Mouse (Mus musculus) left cerebral cortex, postnatal 25 days (tissue): ENCODE data around the gene Olfr397. TPM values are rescaled to one million over a fixed set of nuclear protein-coding genes. Genes with fewer than 3 reads are reported as not detected.

Source experiments
- DNase-seq, 2 experiments: peaks; one replicate each; pipeline ENCODE4 v3.0.0; 2022; ENCODE audit warnings: low spot score in 2 of 2, mixed read lengths in 1 of 2
- intact Hi-C: fragments of 180-260 bp; cut with DNase I; formaldehyde crosslinking; loops from one replicate; pipeline ENCODE4 v1.15.1; 2025
- total RNA-seq, 2 experiments: library from RNA; stranded (reverse); gene quantifications; 2 replicates each; pipeline ENCODE4 v1.2.3; 2021

Olfr397 gene
- not detected for total RNA-seq

DNA sequence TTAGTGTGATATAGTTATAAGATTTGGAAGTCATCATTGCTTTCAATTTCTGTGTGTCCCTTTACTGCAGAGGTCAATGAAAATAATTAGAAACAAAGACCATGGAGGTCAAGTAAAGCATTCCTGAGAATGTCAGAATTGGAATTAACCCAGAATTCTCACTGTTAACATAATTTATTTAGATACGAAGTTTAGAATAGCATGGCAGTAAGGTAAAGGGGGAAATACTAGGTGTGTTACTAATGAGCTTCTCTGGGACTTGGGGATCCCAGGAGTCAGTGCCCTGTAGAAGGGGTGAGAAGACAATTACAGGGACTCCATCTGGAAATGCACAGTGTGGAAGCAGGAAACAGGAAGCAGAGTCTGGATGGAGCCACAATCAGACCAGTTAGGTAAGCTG lies at the start of gene Olfr397:
Gene Olfr397, plus strand, starts transcription at position 301 of the 400 bp plus-strand sequence.
- no peak for DNase-seq
- intact Hi-C loops: no loop called here

DNA sequence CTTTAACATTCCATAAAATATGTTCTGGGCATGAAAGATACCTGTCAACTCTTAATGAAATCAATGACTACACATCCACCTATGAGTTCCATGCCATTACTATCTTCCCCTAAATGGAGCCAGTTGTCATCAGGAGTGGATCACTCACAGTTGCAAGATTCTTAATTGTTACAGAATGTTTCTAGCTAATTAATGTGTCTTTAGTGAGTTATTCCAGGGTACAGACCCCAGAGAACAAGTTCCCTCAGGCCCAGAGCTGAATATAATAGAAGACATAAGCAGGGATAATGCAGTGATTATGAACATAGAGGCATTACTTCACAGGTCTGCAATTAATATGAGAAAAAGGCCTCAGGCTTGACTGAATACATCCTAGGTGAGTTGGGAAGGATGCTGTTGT lies 24.2 kb upstream of the Olfr397 start, which contains the start of gene Olfr23:
Gene Olfr23, plus strand, starts transcription at position 301 of the 400 bp plus-strand sequence.
- intact Hi-C loops: no loop called here
- DNase-seq: no peak

DNA sequence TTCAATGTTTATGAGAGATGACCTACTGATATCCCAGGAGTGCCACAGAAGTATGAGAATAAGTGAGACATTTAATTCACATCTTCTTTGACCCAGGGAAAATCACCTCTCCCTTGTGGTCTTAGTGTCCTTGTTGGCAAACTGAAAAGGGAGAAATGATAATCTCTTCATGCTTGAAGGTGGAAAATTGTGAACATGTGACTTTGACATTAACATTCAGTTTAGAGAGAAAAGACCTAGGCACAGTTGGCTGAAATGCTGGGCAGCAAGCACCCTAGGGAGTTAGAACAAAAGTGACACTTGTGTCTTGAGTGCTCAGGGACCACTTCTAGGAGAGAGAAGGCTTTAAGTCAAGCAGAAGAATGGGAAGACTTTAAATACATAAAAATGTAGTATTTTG lies 29.7 kb downstream of the Olfr397 start, which contains the start of gene Olfr398:
Gene Olfr398, minus strand, starts transcription at position 101 of the 400 bp plus-strand sequence.
- no peak for DNase-seq
- intact Hi-C loops: no loop called here

DNA sequence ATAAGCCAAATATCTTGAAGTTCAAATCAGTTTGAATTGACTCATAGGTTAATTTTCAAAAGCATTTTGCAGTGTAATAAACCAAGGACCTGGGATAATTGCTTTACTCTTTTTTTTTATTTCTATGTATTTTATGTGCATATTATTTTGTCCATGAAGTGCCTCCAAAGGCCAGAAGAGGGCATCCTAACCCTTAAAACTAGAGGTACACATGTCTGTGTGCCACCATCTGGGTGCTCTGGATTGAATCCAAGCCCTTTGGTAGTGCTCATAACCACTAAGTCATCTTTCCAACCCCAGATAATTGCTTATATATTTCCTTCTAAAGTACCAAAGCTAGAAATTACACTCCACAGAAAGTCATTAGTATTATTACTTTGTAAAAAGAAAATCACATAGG lies 32.5 kb downstream of the Olfr397 start:
- DNase-seq: no peak
- intact Hi-C loops: no loop called here

Other genes starting within 250 kb of the Olfr397 start
- gene Olfr389, start 180.1 kb upstream of the Olfr397 start, total RNA-seq: not detected
- gene Olfr390, start 177.9 kb upstream of the Olfr397 start, total RNA-seq: not detected
- gene Olfr391-ps, start 157.8 kb upstream of the Olfr397 start, total RNA-seq: not detected
- not detected for gene Olfr392, start 143.8 kb upstream of the Olfr397 start, total RNA-seq
- gene Olfr393, start 109.4 kb upstream of the Olfr397 start, total RNA-seq: not detected
- gene Olfr394, start 70.0 kb upstream of the Olfr397 start, total RNA-seq: not detected
- not detected for gene Olfr395, start 51.5 kb upstream of the Olfr397 start, total RNA-seq
- gene Olfr23, start 24.1 kb upstream of the Olfr397 start, total RNA-seq: not detected
- not detected for gene Olfr398, start 29.6 kb downstream of the Olfr397 start, total RNA-seq
- not detected for gene Olfr139, start 95.7 kb downstream of the Olfr397 start, total RNA-seq
- not detected for gene Olfr399, start 95.8 kb downstream of the Olfr397 start, total RNA-seq
- not detected for gene Zfp616, start 109.1 kb downstream of the Olfr397 start, total RNA-seq
- gene Olfr401, start 152.9 kb downstream of the Olfr397 start, total RNA-seq: not detected
- gene Olfr402, start 192.7 kb downstream of the Olfr397 start, total RNA-seq: not detected
- not detected for gene Olfr403, start 225.4 kb downstream of the Olfr397 start, total RNA-seq